Mouse (Mus musculus) forebrain, embryonic 16.5 days (tissue): ENCODE data around the gene Npsr1. TPM values are rescaled to one million over a fixed set of nuclear protein-coding genes. Genes with fewer than 3 reads are reported as not detected.
A peak's percentile ranks its signal among the peaks of the same experiment; 100 is the strongest.

ENCODE experiments used
- ATAC-seq: fragments of 200-750 bp; cut with Nextera tagmentation; 2 replicates; pipeline ENCODE4 v1.8.0; 2017; ENCODE audit warnings: mild to moderate bottlenecking, moderate library complexity
- H3K27ac ChIP-seq: fragments of 300-500 bp; sonication (generic); 2 replicates; pipeline ENCODE4 v1.5.1; 2014; ENCODE audit warnings: low read length, control low read depth
- H3K27me3 ChIP-seq: fragments of 300-500 bp; sonication (generic); replicated peaks from 2 replicates; pipeline ENCODE4 v1.6.1; 2014; ENCODE audit warnings: low read length; ENCODE audit not compliant: control insufficient read depth, insufficient read depth
- H3K36me3 ChIP-seq: fragments of 300-500 bp; sonication (generic); 2 replicates; pipeline ENCODE4 v1.6.1; 2014; ENCODE audit not compliant: control insufficient read depth, insufficient read depth
- H3K4me1 ChIP-seq: fragments of 300-500 bp; sonication (generic); replicated peaks from 2 replicates; pipeline ENCODE4 v1.6.1; 2014; ENCODE audit warnings: low read length; ENCODE audit not compliant: control insufficient read depth, insufficient read depth
- H3K4me2 ChIP-seq: fragments of 300-500 bp; sonication (generic); 2 replicates; pipeline ENCODE4 v1.6.1; 2014; ENCODE audit warnings: mild to moderate bottlenecking, low read length, control low read depth
- H3K4me3 ChIP-seq: fragments of 300-500 bp; sonication (generic); replicated peaks from 2 replicates; pipeline ENCODE4 v1.5.1; 2014; ENCODE audit warnings: mild to moderate bottlenecking, low read length, control low read depth
- H3K9ac ChIP-seq: fragments of 300-500 bp; sonication (generic); replicated peaks from 2 replicates; pipeline ENCODE4 v1.6.1; 2014; ENCODE audit warnings: low read depth, low read length, control low read depth
- H3K9me3 ChIP-seq: fragments of 300-500 bp; sonication (generic); 2 replicates; pipeline ENCODE4 v1.6.1; 2016; ENCODE audit warnings: low read length; ENCODE audit not compliant: control insufficient read depth
- WGBS: fragments of 180-500 bp; shearing (Covaris S2); extraction: QIAGEN DNeasy Blood & Tissue Kit; methylation state at CpG from one replicate; pipeline ENCODE4 v1.1.7; 2014; 5-methylcytosine and 5-hydroxymethylcytosine counted together
- polyA plus RNA-seq: library from polyadenylated mRNA; unstranded; fragments of >200 nt; fragmentation: Nextera tagmentation; extraction: Ambion mirVana; gene quantifications from 2 replicates; pipeline ENCODE4 v1.2.1, GENCODE M21; 2015

Npsr1 gene
- polyA plus RNA-seq, 1 experiment from 2014 or later: not detected

DNA sequence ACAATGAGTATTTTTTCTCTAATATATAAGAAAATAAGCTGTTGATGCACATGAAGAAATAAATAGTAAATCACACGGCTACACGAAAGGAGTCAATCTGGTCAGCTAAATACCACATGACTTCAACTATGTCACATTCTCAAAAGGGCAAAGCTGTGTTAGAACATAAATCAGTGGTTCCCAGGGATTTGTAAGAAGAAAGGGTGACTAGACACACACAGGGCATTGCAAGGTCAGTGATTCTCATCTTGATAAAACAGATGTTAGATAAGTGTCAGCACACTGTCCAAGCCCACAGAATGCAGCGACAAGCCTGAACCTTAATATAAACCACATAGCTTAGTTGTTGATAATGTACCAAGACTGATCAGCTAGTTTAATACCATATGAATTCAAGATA, 184.8 kb downstream of the Npsr1 start:
- Histone ChIP-seq H3K36me3 (no peaks in the 10 kb centered on the region), H3K9ac (no peak overlapping the region), H3K27ac (peak overlapping the region; percentile 83), H3K4me3 (no peak overlapping the region), H3K4me2 (no peak overlapping the region), H3K9me3 (no peaks in the 10 kb centered on the region), H3K4me1 (peaks cover 14% of the 10 kb centered on the region), H3K27me3 (no peaks in the 10 kb centered on the region)
- 82% methylated on average over 3 of the region's 3 CpGs for WGBS
- peak; percentile 65 for ATAC-seq

DNA sequence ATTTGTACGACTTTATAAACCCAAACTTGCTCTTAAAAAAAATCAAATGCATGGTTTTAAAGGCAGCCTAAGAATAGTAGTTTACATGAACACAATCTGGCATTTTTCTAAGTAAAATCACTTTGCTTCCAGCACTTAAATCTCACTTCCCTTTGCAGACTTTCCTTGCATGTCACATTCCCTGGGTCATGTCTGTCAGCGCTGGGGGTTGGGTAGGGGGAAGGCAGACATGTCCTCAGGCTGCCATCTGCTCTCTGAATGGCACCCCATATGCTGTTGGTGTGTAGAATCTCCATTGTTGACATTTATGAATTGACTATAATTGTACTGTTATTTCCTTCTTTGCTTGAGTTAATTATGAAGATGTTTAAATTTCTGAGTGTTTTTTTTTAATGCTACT, 185.3 kb downstream of the Npsr1 start:
- Histone ChIP-seq H3K9me3 (no peaks in the 10 kb centered on the region), H3K36me3 (no peaks in the 10 kb centered on the region), H3K27ac (no peak overlapping the region), H3K9ac (no peak overlapping the region), H3K27me3 (no peaks in the 10 kb centered on the region), H3K4me3 (no peak overlapping the region), H3K4me1 (peaks cover 14% of the 10 kb centered on the region), H3K4me2 (no peak overlapping the region)
- WGBS: 46% methylated on average over 2 of the region's 2 CpGs
- ATAC-seq: peak; percentile 94

DNA sequence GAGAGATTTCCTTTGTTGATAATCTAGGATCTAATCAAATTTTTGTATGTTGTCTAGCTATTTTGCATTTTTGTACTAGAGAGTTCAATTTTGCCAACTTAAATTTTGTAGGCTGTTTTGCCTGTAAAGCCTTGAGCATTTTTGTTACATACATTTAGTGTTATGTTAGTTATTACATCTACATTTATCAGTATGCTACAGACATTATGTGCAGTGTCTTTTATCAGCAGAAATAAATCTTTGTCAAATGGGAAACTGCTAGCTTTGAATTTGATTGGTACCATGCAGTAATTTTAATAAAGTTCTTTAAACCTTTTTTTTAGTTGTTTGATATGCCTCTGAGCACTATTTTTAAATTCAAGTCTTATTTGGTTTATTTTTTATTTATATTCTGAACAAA, 185.7 kb downstream of the Npsr1 start:
- no peak for ATAC-seq
- Histone ChIP-seq H3K4me1 (peaks cover 14% of the 10 kb centered on the region), H3K9ac (no peak overlapping the region), H3K4me3 (no peak overlapping the region), H3K4me2 (no peak overlapping the region), H3K27me3 (no peaks in the 10 kb centered on the region), H3K27ac (no peak overlapping the region), H3K36me3 (no peaks in the 10 kb centered on the region), H3K9me3 (no peaks in the 10 kb centered on the region)

DNA sequence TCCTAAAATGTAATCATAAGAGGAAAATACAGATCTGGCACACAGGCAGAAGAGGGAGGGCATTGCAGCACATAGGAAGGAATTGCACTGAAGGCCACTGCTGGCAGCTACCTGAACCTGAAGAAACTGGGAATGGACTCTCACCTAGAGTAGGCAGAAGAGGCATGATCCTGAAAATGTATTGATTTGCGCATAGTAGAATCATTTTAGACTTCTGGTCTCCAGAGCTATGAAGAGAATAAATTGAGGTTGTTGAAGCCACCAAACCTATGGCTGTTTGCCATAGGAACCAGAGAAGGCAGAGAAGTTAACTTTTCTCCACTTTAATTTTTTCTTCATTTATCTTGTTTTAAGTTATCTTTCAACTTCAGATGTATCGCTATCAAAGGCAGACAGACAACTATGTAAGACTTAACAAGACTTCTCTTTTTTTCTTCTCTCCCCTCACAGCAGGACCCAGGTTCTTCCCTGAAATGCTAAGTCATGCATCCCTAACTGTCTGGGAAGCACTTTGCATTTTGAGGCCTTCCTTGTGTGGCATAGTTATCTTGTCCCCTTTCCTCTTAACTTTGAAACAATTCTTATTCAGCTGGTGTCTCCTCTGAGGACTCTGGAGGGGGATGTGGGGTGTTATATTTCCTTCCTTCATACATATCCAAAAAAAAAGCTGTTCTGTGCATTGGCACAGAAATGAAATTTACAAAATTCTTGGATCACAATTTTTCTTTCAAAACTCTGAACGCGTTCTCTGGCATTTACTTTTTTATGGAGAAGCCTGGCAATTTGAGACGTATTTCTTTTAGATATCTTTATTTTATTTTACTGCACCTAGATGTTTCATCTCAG, 186.7 kb downstream of the Npsr1 start:
- Histone ChIP-seq H3K36me3 (no peaks in the 10 kb centered on the region), H3K27ac (peak overlapping the region; percentile 76), H3K4me1 (peaks cover 14% of the 10 kb centered on the region), H3K4me2 (no peak overlapping the region), H3K27me3 (no peaks in the 10 kb centered on the region), H3K4me3 (no peak overlapping the region), H3K9me3 (no peaks in the 10 kb centered on the region), H3K9ac (no peak overlapping the region)
- WGBS: 79% methylated on average over 5 of the region's 5 CpGs
- no peak for ATAC-seq

DNA sequence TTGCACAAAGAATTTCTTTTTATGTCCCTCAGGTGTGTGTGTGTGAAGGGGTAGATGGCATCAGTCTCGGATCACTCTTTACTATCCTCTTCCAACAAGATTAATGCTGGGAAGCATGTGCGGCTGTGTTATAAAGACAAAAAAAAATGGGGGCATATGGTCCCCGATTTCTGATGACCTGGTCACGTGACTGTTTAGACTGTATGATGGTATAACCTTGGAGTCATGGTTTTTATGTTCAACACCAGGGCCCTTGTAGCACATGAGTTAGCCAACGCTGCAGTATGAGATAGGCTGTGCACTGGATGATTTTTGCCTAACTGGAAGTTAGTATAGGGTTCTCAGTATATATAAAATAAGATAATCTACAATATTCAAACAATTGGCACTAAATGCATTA, 187.6 kb downstream of the Npsr1 start:
- ATAC-seq: no peak

DNA sequence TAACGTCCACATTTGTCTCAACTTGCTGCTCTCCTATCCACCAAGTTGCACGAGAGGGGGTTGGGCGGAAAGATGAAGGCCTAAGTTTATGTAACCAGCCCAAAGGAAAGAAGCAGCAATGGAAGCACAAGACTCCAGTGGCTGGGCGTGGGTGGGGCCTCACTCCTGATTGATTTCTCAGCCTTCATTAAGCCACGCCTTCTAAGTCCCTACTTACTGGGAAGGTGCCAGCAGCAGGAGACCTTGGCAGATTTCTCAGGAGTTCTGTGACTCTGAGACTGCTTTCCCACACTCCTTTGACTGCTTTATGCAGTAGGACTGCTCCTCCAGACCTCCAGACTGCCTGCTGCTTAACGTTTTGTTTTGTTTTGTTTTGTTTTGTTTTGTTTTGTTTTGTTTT, 193.6 kb downstream of the Npsr1 start:
- no peak overlapping the region for H3K27ac ChIP-seq
- WGBS: 44% methylated on average over 6 of the region's 6 CpGs
- H3K4me3 ChIP-seq: no peak overlapping the region
- 0 out of 2 replicates have a peak, but pooled peaks have one; percentile 31 for ATAC-seq
- H3K4me1 ChIP-seq: peaks cover 4% of the 10 kb centered on the region; the same call in 1 of the 2 replicates
- no peak overlapping the region for H3K4me2 ChIP-seq
- no peaks in the 10 kb centered on the region for H3K36me3 ChIP-seq
- H3K9me3 ChIP-seq: no peaks in the 10 kb centered on the region
- no peaks in the 10 kb centered on the region for H3K27me3 ChIP-seq
- no peak overlapping the region for H3K9ac ChIP-seq

More for the DNA sequence above, 187.6 kb downstream of the Npsr1 start:
- Histone ChIP-seq H3K27me3 (no peaks in the 10 kb centered on the region), H3K9me3 (no peaks in the 10 kb centered on the region), H3K4me1 (peaks cover 14% of the 10 kb centered on the region), H3K4me2 (no peak overlapping the region), H3K27ac (peak overlapping the region; percentile 48), H3K9ac (no peak overlapping the region), H3K36me3 (no peaks in the 10 kb centered on the region), H3K4me3 (no peak overlapping the region)
- 94% methylated on average over 5 of the region's 5 CpGs for WGBS

DNA sequence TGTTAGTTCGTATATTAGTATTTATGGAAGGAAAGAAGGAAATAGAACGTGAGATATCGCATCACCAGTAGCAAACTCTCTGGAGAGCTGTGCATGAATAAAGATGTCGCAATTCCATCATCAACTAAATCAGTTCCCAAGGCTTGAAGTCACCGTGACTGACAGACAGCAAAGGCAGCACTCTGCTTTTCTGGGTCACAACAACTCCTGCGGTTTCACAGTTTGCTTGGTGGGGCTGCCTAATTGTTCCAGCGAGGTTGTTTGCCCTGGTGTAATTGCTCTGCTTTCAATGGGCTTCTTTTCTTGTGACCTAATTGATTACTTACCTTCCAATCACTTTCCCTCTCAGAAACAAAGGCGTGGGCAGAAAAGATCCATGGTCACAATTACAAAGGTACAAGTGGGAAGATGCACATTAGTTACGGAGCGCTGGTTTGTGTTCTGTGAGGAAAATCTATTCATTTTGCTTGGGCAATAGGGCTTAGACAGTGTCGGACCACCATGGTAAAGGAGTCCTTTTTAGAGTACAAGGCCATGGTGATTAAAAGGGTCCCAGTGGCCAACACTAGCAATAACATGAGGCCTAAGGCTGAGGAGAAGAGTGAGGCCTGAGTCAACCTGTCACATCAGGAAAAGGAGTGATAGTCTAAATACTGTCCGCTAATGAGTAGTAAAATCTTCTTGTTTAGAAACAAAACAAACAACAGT, 195.6 kb downstream of the Npsr1 start:
- Histone ChIP-seq H3K27me3 (no peaks in the 10 kb centered on the region), H3K4me3 (no peak overlapping the region), H3K27ac (no peak overlapping the region), H3K36me3 (no peaks in the 10 kb centered on the region), H3K4me1 (peaks cover 4% of the 10 kb centered on the region; the same call in 1 of the 2 replicates), H3K4me2 (no peak overlapping the region), H3K9me3 (no peaks in the 10 kb centered on the region), H3K9ac (no peak overlapping the region)
- no peak for ATAC-seq
- WGBS: 33% methylated on average over 12 of the region's 12 CpGs

DNA sequence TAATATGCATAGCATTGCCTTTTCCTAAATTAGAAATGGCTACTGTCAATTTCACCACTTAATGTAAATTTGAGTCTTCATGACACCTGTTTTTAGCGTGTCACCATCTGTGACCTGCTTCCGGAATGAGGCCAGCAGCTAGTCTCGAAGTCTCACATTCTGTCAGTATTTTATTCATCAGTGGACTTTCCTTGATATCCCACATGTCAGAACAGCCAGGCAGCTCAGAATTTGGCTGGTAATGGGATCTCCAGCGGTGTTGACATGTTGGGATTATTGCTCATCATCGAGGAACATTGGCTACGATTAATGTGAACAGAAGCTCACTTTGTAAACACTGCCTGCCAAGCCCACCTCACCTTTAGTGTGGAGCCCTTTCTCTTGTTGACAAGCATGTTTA, 205.1 kb downstream of the Npsr1 start:
- 68% methylated on average over 6 of the region's 6 CpGs for WGBS
- no peak overlapping the region for H3K4me2 ChIP-seq
- no peak overlapping the region for H3K4me3 ChIP-seq
- no peaks in the 10 kb centered on the region for H3K9me3 ChIP-seq
- no peaks in the 10 kb centered on the region for H3K27me3 ChIP-seq
- no peaks in the 10 kb centered on the region for H3K36me3 ChIP-seq
- H3K27ac ChIP-seq: no peak overlapping the region
- H3K9ac ChIP-seq: no peak overlapping the region
- ATAC-seq: no peak
- H3K4me1 ChIP-seq: no peaks in the 10 kb centered on the region

DNA sequence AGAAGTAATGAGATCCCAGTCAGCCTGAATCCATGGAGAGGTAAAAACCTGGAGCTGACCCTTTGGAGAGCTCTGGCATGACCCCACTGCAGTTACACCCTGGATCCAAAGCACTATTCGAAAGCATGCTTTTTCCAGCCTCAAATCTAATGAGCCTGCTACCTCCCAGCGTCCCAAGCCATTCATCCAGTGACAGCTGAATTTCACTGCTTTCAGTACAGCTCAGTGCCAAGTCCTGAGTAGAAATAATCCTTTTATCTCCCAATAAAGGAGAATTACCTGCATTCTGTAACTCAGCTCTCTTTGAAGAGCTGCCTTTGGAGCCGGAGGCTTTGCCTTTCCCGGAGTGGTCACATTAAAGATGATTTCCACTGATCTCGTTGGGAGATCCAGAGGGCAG, 209.2 kb downstream of the Npsr1 start:
- no peak; the same call in 1 of the 2 replicates for ATAC-seq

More for the DNA sequence above, 209.2 kb downstream of the Npsr1 start:
- Histone ChIP-seq H3K9me3 (no peaks in the 10 kb centered on the region), H3K27ac (no peak overlapping the region), H3K9ac (no peak overlapping the region), H3K4me3 (no peak overlapping the region), H3K4me2 (no peak overlapping the region), H3K27me3 (no peaks in the 10 kb centered on the region), H3K4me1 (no peaks in the 10 kb centered on the region), H3K36me3 (no peaks in the 10 kb centered on the region)
- 4% methylated on average over 5 of the region's 5 CpGs for WGBS
